Mouse (Mus musculus) hindbrain, embryonic 15.5 days (tissue): ENCODE measurements around the gene Plekhm3. TPM values are rescaled to one million over a fixed set of nuclear protein-coding genes. Genes with fewer than 3 reads are reported as not detected.

Experiments
- ATAC-seq: fragments of 200-750 bp; cut with Nextera tagmentation; 2 replicates; pipeline ENCODE4 v1.8.0; 2017; ENCODE audit warnings: low read depth, moderate number of reproducible peaks, moderate TSS enrichment; ENCODE audit not compliant: low FRiP score
- H3K27ac ChIP-seq: fragments of 300-500 bp; sonication (generic); replicated peaks from 2 replicates; pipeline ENCODE4 v1.5.1; 2015; ENCODE audit warnings: mild to moderate bottlenecking, inconsistent platforms
- H3K27me3 ChIP-seq: fragments of 300-500 bp; sonication (generic); 2 replicates; pipeline ENCODE4 v1.6.1; 2015; ENCODE audit warnings: control low read depth, inconsistent platforms
- H3K36me3 ChIP-seq: fragments of 300-500 bp; sonication (generic); 2 replicates; pipeline ENCODE4 v1.6.1; 2015; ENCODE audit warnings: control low read depth, inconsistent platforms
- H3K4me1 ChIP-seq: fragments of 300-500 bp; sonication (generic); replicated peaks from 2 replicates; pipeline ENCODE4 v1.6.1; 2015; ENCODE audit warnings: control low read depth, inconsistent platforms
- H3K4me2 ChIP-seq: fragments of 300-500 bp; sonication (generic); 2 replicates; pipeline ENCODE4 v1.6.1; 2015; ENCODE audit warnings: moderate library complexity, mild to moderate bottlenecking, inconsistent platforms
- H3K4me3 ChIP-seq: fragments of 300-500 bp; sonication (generic); 2 replicates; pipeline ENCODE4 v1.5.1; 2015; ENCODE audit warnings: mild to moderate bottlenecking, inconsistent platforms
- H3K9ac ChIP-seq: fragments of 300-500 bp; sonication (generic); 2 replicates; pipeline ENCODE4 v1.6.1; 2015; ENCODE audit warnings: inconsistent platforms
- H3K9me3 ChIP-seq: fragments of 300-500 bp; sonication (generic); 2 replicates; pipeline ENCODE4 v1.6.1; 2016; ENCODE audit warnings: control low read depth, inconsistent platforms
- WGBS: fragments of 180-500 bp; shearing (Covaris S2); methylation state at CpG from one replicate; pipeline ENCODE4 v1.1.7; 2015; 5-methylcytosine and 5-hydroxymethylcytosine counted together
- polyA plus RNA-seq: library from polyadenylated mRNA; unstranded; fragments of >200 nt; fragmentation: Nextera tagmentation; extraction: Ambion mirVana; gene quantifications from 2 replicates; pipeline ENCODE4 v1.2.1, GENCODE M21; 2015

Gene Plekhm3
- polyA plus RNA-seq, 1 experiment from 2014 or later = 11.1 TPM

DNA sequence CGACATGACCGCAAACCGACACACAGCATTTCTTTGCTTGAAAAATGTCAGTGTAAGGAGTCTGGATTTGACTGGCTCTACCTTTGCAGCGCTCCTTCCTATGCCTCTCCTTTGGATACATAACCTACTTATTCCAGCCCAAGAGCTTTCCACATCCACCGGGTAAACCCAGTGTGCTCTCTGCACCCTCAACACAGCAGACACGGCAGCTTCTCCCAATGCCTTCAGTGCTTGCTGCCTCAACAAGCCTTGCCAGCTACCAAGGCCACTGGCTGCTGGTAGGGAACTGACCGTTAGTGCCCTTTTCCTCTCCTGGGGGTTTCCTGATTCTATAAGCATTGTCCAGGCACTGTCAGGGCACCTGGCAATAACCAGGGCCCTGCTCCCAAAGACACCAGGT is 62.8 kb downstream of the Plekhm3 start:
- H3K9ac ChIP-seq = no peak overlapping the region
- H3K9me3 ChIP-seq = no peaks in the 10 kb centered on the region
- H3K36me3 ChIP-seq = no peaks in the 10 kb centered on the region
- no peak overlapping the region for H3K4me3 ChIP-seq
- no peak overlapping the region for H3K4me2 ChIP-seq
- H3K27ac ChIP-seq = no peak overlapping the region
- H3K27me3 ChIP-seq = no peaks in the 10 kb centered on the region
- no peak for ATAC-seq
- WGBS = 89% methylated on average over 7 of the region's 7 CpGs
- H3K4me1 ChIP-seq = no peaks in the 10 kb centered on the region

DNA sequence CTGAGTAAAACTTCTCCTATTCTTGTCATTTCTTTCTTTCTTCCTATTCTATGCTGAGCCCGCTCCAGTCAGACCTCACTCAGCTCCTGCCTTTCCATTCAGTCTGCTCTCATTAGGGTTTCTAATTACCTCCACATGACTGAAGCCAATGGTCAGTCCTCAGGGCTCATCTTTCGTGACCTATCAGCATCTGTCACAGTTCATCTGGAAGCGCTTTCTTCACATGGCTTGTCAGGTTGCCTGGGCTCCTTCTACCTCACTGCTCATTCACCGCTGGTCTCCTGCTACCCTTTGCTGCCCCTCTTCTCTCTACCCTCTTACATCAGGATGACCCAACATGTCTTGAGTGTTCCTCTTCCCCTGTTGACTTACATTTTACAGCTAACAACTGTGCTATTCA is 65.3 kb downstream of the Plekhm3 start:
- no peaks in the 10 kb centered on the region for H3K4me1 ChIP-seq
- ATAC-seq = no peak
- no peak overlapping the region for H3K4me3 ChIP-seq
- no peak overlapping the region for H3K4me2 ChIP-seq
- H3K9me3 ChIP-seq = no peaks in the 10 kb centered on the region
- H3K9ac ChIP-seq = no peak overlapping the region
- no peak overlapping the region for H3K27ac ChIP-seq
- no peaks in the 10 kb centered on the region for H3K36me3 ChIP-seq
- H3K27me3 ChIP-seq = no peaks in the 10 kb centered on the region
- 47% methylated on average over 4 of the region's 4 CpGs for whole genome bisulfite sequencing

- no peak overlapping the region for H3K27ac ChIP-seq
- no peak for ATAC-seq
- H3K9ac ChIP-seq = no peak overlapping the region
- no peaks in the 10 kb centered on the region for H3K27me3 ChIP-seq
- H3K4me2 ChIP-seq = no peak overlapping the region
- 0 out of 2 replicates have a peak, but pooled peaks cover 4% of the 10 kb centered on the region for H3K4me1 ChIP-seq
- 92% methylated on average over 2 of the region's 2 CpGs for WGBS
- no peaks in the 10 kb centered on the region for H3K36me3 ChIP-seq
- no peak overlapping the region for H3K4me3 ChIP-seq
- no peaks in the 10 kb centered on the region for H3K9me3 ChIP-seq
These were observed 69.0 kb downstream of the Plekhm3 start for GRCm38 (mm10) chr1:64887502-64888203.

DNA sequence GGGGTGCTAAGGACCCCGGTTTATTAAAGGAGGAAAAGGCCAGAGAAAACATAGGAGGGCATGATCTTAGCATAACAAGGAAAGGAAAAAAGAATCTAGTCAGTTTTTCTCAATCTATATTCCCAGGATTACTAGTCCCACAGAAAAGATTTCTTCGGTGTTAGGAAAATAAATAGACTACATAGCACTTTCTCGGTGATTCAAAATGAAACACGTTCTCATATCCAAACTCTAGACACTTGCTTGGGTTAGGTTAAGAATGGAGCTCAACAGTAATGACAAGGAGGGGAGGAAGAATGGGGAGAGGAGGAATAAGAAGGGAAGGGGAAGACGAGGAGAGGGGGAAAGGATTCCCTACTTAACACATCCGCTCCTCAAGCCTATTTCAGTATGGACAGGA is 69.9 kb downstream of the Plekhm3 start:
- Histone ChIP-seq H3K9ac (no peak overlapping the region), H3K27me3 (no peaks in the 10 kb centered on the region), H3K27ac (no peak overlapping the region), H3K4me3 (no peak overlapping the region), H3K4me2 (no peak overlapping the region), H3K9me3 (no peaks in the 10 kb centered on the region), H3K36me3 (no peaks in the 10 kb centered on the region), H3K4me1 (0 out of 2 replicates have a peak, but pooled peaks cover 4% of the 10 kb centered on the region)
- no peak for ATAC-seq
- WGBS = 96% methylated on average over 6 of the region's 6 CpGs

DNA sequence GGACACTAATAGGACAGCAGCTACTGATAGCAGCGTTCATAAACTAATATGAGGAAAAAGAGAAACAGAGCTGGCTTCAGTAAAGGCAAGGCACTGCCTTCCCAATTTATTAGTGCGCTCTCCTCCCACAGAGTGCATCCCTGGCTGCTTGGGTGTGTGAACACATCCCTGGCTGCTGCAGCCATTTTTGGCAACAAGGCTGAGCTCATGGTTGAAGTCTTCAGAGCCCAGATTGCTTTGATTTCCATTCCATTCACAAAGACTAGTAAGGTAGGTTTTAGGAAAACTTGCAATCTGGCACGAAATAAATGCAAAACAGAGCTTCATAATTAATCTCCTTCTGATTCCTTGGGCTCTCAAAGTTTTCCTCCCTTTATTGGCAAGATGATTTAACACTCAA is 71.3 kb downstream of the Plekhm3 start:
- WGBS = 73% methylated on average over 3 of the region's 3 CpGs
- Histone ChIP-seq H3K27ac (no peak overlapping the region), H3K4me1 (0 out of 2 replicates have a peak, but pooled peaks cover 4% of the 10 kb centered on the region), H3K27me3 (no peaks in the 10 kb centered on the region), H3K9ac (no peak overlapping the region), H3K4me3 (no peak overlapping the region), H3K36me3 (no peaks in the 10 kb centered on the region), H3K9me3 (no peaks in the 10 kb centered on the region), H3K4me2 (no peak overlapping the region)
- no peak for ATAC-seq

- H3K36me3 ChIP-seq = no peaks in the 10 kb centered on the region
- no peaks in the 10 kb centered on the region for H3K9me3 ChIP-seq
- no peak overlapping the region for H3K27ac ChIP-seq
- no peak overlapping the region for H3K4me3 ChIP-seq
- H3K9ac ChIP-seq = no peak overlapping the region
- H3K4me2 ChIP-seq = no peak overlapping the region
- H3K27me3 ChIP-seq = no peaks in the 10 kb centered on the region
- H3K4me1 ChIP-seq = 0 out of 2 replicates have a peak, but pooled peaks cover 4% of the 10 kb centered on the region
- ATAC-seq = no peak
- WGBS = 60% methylated on average over 6 of the region's 6 CpGs
These were observed 72.6 kb downstream of the Plekhm3 start for GRCm38 (mm10) chr1:64884007-64884406.

GRCm38 (mm10) chr1:64880613-64881012 is 76.0 kb downstream of the Plekhm3 start:
- H3K4me1 ChIP-seq = 0 out of 2 replicates have a peak, but pooled peaks cover 4% of the 10 kb centered on the region
- no peak overlapping the region for H3K27ac ChIP-seq
- no peak overlapping the region for H3K4me2 ChIP-seq
- no peaks in the 10 kb centered on the region for H3K9me3 ChIP-seq
- no peaks in the 10 kb centered on the region for H3K36me3 ChIP-seq
- no peaks in the 10 kb centered on the region for H3K27me3 ChIP-seq
- H3K4me3 ChIP-seq = no peak overlapping the region
- no peak overlapping the region for H3K9ac ChIP-seq
- WGBS = 84% methylated on average over 3 of the region's 3 CpGs
- ATAC-seq = no peak

- Histone ChIP-seq H3K9me3 (no peaks in the 10 kb centered on the region), H3K36me3 (no peaks in the 10 kb centered on the region), H3K27me3 (no peaks in the 10 kb centered on the region), H3K4me1 (no peaks in the 10 kb centered on the region), H3K27ac (no peak overlapping the region), H3K9ac (no peak overlapping the region), H3K4me2 (no peak overlapping the region), H3K4me3 (no peak overlapping the region)
- no peak for ATAC-seq
- 72% methylated on average over 12 of the region's 12 CpGs for WGBS
These were observed 77.8 kb downstream of the Plekhm3 start for GRCm38 (mm10) chr1:64878795-64879240.

GRCm38 (mm10) chr1:64876276-64876675 is 80.3 kb downstream of the Plekhm3 start:
- H3K36me3 ChIP-seq = no peaks in the 10 kb centered on the region
- no peaks in the 10 kb centered on the region for H3K4me1 ChIP-seq
- no peak overlapping the region for H3K27ac ChIP-seq
- H3K4me2 ChIP-seq = no peak overlapping the region
- no peaks in the 10 kb centered on the region for H3K9me3 ChIP-seq
- H3K27me3 ChIP-seq = no peaks in the 10 kb centered on the region
- H3K4me3 ChIP-seq = no peak overlapping the region
- 79% methylated on average over 3 of the region's 3 CpGs for WGBS
- ATAC-seq = no peak
- no peak overlapping the region for H3K9ac ChIP-seq

DNA sequence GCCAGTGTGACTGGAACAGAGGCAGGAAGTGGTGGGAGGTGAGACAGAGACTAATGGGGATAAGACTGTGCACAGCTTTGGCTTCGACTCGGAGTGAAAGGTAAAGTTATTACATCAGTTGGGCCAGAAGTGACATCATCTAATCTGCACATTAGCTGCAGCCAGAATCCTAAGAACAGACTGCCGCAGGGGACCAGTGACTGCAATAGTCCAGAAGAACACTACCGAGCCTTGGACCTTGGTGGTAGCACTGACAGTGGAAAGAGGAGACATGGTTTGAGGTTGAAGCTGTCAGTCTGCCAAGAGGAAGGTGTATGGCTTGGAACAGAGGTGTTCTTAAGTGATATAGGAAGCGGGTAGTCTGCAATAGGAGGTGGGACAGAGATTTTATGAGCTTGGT is 80.9 kb downstream of the Plekhm3 start:
- no peak overlapping the region for H3K4me3 ChIP-seq
- no peaks in the 10 kb centered on the region for H3K27me3 ChIP-seq
- no peaks in the 10 kb centered on the region for H3K36me3 ChIP-seq
- H3K4me1 ChIP-seq = no peaks in the 10 kb centered on the region
- no peak for ATAC-seq
- H3K27ac ChIP-seq = no peak overlapping the region
- H3K9me3 ChIP-seq = no peaks in the 10 kb centered on the region
- H3K4me2 ChIP-seq = no peak overlapping the region
- no peak overlapping the region for H3K9ac ChIP-seq
- 92% methylated on average over 5 of the region's 5 CpGs for WGBS

DNA sequence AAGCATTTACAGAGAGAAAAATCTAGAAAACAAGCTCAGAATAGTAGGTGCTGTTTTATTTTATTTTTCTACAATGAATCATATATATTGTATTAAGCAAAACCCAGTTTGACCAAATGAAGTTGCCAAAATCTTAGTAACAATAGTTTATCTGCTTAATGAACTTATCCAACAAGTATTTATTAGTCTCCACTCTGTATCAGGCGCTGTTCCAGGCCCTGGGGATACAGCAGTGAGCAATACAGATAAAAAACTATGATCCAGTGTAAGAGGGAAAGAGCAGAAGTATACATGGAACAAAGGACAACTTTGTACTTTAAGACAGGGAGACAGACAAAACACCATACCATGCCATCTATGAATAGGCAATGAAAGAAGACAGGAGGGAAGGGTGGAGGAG is 81.5 kb downstream of the Plekhm3 start:
- Histone ChIP-seq H3K4me2 (no peak overlapping the region), H3K4me1 (no peaks in the 10 kb centered on the region), H3K9me3 (no peaks in the 10 kb centered on the region), H3K4me3 (no peak overlapping the region), H3K27ac (no peak overlapping the region), H3K27me3 (no peaks in the 10 kb centered on the region), H3K36me3 (no peaks in the 10 kb centered on the region), H3K9ac (no peak overlapping the region)
- no peak for ATAC-seq
- WGBS = 91% methylated on average over 1 of the region's 1 CpGs

GRCm38 (mm10) chr1:64871956-64872355 is 84.7 kb downstream of the Plekhm3 start:
- H3K9ac ChIP-seq = no peak overlapping the region
- ATAC-seq = no peak
- 81% methylated on average over 5 of the region's 5 CpGs for WGBS
- H3K4me2 ChIP-seq = no peak overlapping the region
- H3K4me3 ChIP-seq = no peak overlapping the region
- H3K27ac ChIP-seq = no peak overlapping the region
- no peaks in the 10 kb centered on the region for H3K9me3 ChIP-seq
- H3K36me3 ChIP-seq = no peaks in the 10 kb centered on the region
- H3K27me3 ChIP-seq = no peaks in the 10 kb centered on the region
- no peaks in the 10 kb centered on the region for H3K4me1 ChIP-seq

DNA sequence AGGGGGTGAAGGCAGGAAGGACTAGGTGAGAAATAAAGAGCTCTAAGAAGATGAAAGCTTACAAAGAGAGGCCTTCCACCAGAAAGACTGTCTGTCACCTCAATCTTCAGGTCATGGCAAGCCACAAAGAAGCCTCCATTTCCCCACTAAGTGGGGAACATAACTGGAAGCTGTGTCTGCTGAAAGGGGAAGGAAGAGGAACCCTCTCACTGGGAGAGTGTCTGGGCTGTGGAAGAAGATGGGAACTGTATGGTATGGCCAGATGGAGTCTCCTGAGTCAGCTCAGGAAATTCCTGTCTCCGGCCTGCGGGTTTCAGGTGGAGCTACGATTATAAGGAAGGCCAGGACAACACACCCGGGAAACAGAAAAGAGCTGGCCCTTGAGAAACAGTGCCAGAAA is 88.9 kb downstream of the Plekhm3 start:
- H3K27me3 ChIP-seq = no peaks in the 10 kb centered on the region
- ATAC-seq = no peak
- no peak overlapping the region for H3K4me3 ChIP-seq
- no peak overlapping the region for H3K4me2 ChIP-seq
- H3K36me3 ChIP-seq = no peaks in the 10 kb centered on the region
- H3K4me1 ChIP-seq = no peaks in the 10 kb centered on the region
- no peaks in the 10 kb centered on the region for H3K9me3 ChIP-seq
- no peak overlapping the region for H3K9ac ChIP-seq
- 83% methylated on average over 4 of the region's 4 CpGs for WGBS
- no peak overlapping the region for H3K27ac ChIP-seq
